In genomic region chr16:21289528-21289927, GRCm38 (mm10) we compare ENCODE assay signal across 9 mouse cellular contexts.
DNase-seq lines count a peak whose midpoint lies in the region; ATAC-seq and TF ChIP-seq lines count a peak whose summit lies in the region.
"Had no signal": no experiment of that assay in that cellular context is flagged by ENCODE, and none has a peak within 500 bp of the region (broad histone marks: within the 10 kb centered on the region; RNA-seq: fewer than 3 reads in every experiment).

No protein-coding gene starts in this region.

- no peak for TF ChIP-seq POLR2A in liver, adult 2 months (IDR thresholded peaks at IDR 0.05; ENCODE audit: extremely low read depth, insufficient read depth, low read length)

- no peak for TF ChIP-seq EP300 in liver, postnatal 0 days (IDR thresholded peaks at IDR 0.05; ENCODE audit: low read depth)

- H3K9ac ChIP-seq in liver, adult 2 months (ENCODE audit: low read depth, low read length), result no peak overlapping the region
- H3K9ac ChIP-seq in liver, postnatal 0 days (replicated peaks), result no peak overlapping the region
- H3K9ac ChIP-seq in midbrain, embryonic 14.5 days (replicated peaks; ENCODE audit: low read length), result no peak overlapping the region
- H3K9ac ChIP-seq: hindbrain, embryonic 15.5 days had no signal

- H3K79me2 ChIP-seq in liver, adult 2 months (ENCODE audit: control insufficient read depth, insufficient read depth, low read length), result no peaks in the 10 kb centered on the region

- no peak overlapping the region for H3K27ac ChIP-seq in liver, adult 2 months (replicated peaks; ENCODE audit: insufficient read depth, low read depth, low read length)
- no peak overlapping the region for H3K27ac ChIP-seq in liver, postnatal 0 days (ENCODE audit: low read depth)
- H3K27ac ChIP-seq in midbrain, embryonic 14.5 days (replicated peaks; ENCODE audit: low read depth, low read length), result no peak overlapping the region
- H3K27ac ChIP-seq: hindbrain, embryonic 15.5 days had no signal

- no peaks in the 10 kb centered on the region for H3K4me1 ChIP-seq in liver, adult 2 months (ENCODE audit: control insufficient read depth, insufficient read depth, low read length)
- no peaks in the 10 kb centered on the region for H3K4me1 ChIP-seq in liver, postnatal 0 days (ENCODE audit: insufficient read depth)
- H3K4me1 ChIP-seq in midbrain, embryonic 14.5 days (ENCODE audit: control insufficient read depth, insufficient read depth, low read length), result 0 out of 2 replicates have a peak, but pooled peaks cover 3% of the 10 kb centered on the region

- DNase-seq in liver, adult 2 months (ENCODE audit: extremely low read depth, low read depth, low spot score), result peak; percentile 37
- DNase-seq in liver, postnatal 0 days, result no peak
- peak; percentile 33 to 65 for DNase-seq in frontal cortex, postnatal 10 days (ENCODE audit: low spot score in 2 of 2)
- peak; percentile 43 for DNase-seq in left cerebral cortex, adult 11 months (ENCODE audit: low spot score)
- no peak for DNase-seq in midbrain, embryonic 14.5 days
- DNase-seq in cerebellum, adult 9-11 months, result no peak

- no peaks in the 10 kb centered on the region for H3K36me3 ChIP-seq in liver, adult 2 months (ENCODE audit: control insufficient read depth, insufficient read depth, low read length)
- no peaks in the 10 kb centered on the region for H3K36me3 ChIP-seq in liver, postnatal 0 days (replicated peaks; ENCODE audit: insufficient read depth, low read length)
- H3K36me3 ChIP-seq in midbrain, embryonic 14.5 days (ENCODE audit: control insufficient read depth, insufficient read depth, low read length), result no peaks in the 10 kb centered on the region
- H3K36me3 ChIP-seq: hindbrain, embryonic 15.5 days had no signal

- 77% methylated on average over 7 of the region's 7 CpGs for WGBS in liver, adult 2 months
- WGBS in liver, postnatal 0 days (ENCODE audit: insufficient replicate concordance), result 49% methylated on average over 7 of the region's 7 CpGs
- 88% methylated on average over 7 of the region's 7 CpGs for WGBS in midbrain, embryonic 14.5 days

- H3K4me2 ChIP-seq in liver, postnatal 0 days (ENCODE audit: low read depth, low read length), result no peak overlapping the region
- H3K4me2 ChIP-seq in midbrain, embryonic 14.5 days (ENCODE audit: low read length), result no peak overlapping the region
- H3K4me2 ChIP-seq: hindbrain, embryonic 15.5 days had no signal

- no peaks in the 10 kb centered on the region for H3K27me3 ChIP-seq in liver, adult 2 months (ENCODE audit: control insufficient read depth, insufficient read depth, low read length)
- H3K27me3 ChIP-seq in liver, postnatal 0 days (ENCODE audit: insufficient read depth, low read length), result no peaks in the 10 kb centered on the region
- H3K27me3 ChIP-seq in midbrain, embryonic 14.5 days (ENCODE audit: control insufficient read depth, insufficient read depth, low read length), result no peaks in the 10 kb centered on the region
- H3K27me3 ChIP-seq: hindbrain, embryonic 15.5 days had no signal

- no peak for TF ChIP-seq CTCF in liver, adult 2 months (IDR thresholded peaks at IDR 0.05; ENCODE audit: low read depth, low read length)
- no peak for TF ChIP-seq CTCF in liver, postnatal 0 days (IDR thresholded peaks at IDR 0.05; ENCODE audit: low read depth)

- ATAC-seq in liver, postnatal 0 days, result no peak; the same call in 1 of the 2 replicates
- ATAC-seq in megakaryocyte-erythroid progenitor cell, adult 5-6 weeks (replicated peaks; ENCODE audit: low FRiP score, low TSS enrichment, poor library complexity, severe bottlenecking), result peak; percentile 63; the same call in 1 of the 2 replicates
- ATAC-seq in cerebellum, adult (ENCODE audit: insufficient number of reproducible peaks, low FRiP score, low TSS enrichment), result no peak
- no peak for ATAC-seq in midbrain, embryonic 14.5 days (ENCODE audit: low FRiP score, low TSS enrichment)

- no peak overlapping the region for H3K4me3 ChIP-seq in liver, adult 2 months (ENCODE audit: insufficient read depth, low read depth, low read length)
- no peak overlapping the region for H3K4me3 ChIP-seq in liver, postnatal 0 days (ENCODE audit: low read depth, low read length)
- no peak overlapping the region for H3K4me3 ChIP-seq in midbrain, embryonic 14.5 days (replicated peaks; ENCODE audit: low read depth, low read length)
- H3K4me3 ChIP-seq: hindbrain, embryonic 15.5 days had no signal

- no peaks in the 10 kb centered on the region for H3K9me3 ChIP-seq in liver, postnatal 0 days (ENCODE audit: low read length)
- H3K9me3 ChIP-seq in midbrain, embryonic 14.5 days (ENCODE audit: control insufficient read depth, low read length), result no peaks in the 10 kb centered on the region
- H3K9me3 ChIP-seq: hindbrain, embryonic 15.5 days had no signal

Comparison
In these comparisons a context has a peak if more than half of its experiments do, and no peak if none do; other contexts are left out.
1. DNase-seq: peak in liver, adult 2 months (single experiment), frontal cortex, postnatal 10 days (2 of 2) and left cerebral cortex, adult 11 months (single experiment); none in liver, postnatal 0 days (single experiment), midbrain, embryonic 14.5 days (single experiment) and cerebellum, adult 9-11 months (single experiment).